Mouse (Mus musculus): ENCODE measurements at regions not wholly inside any gene's neighbourhood (a gene's known extent, or its start where the extent isn't known, plus 50 kb on each side); places are given as distances from the start of the nearest gene placed in this dataset.

DNA sequence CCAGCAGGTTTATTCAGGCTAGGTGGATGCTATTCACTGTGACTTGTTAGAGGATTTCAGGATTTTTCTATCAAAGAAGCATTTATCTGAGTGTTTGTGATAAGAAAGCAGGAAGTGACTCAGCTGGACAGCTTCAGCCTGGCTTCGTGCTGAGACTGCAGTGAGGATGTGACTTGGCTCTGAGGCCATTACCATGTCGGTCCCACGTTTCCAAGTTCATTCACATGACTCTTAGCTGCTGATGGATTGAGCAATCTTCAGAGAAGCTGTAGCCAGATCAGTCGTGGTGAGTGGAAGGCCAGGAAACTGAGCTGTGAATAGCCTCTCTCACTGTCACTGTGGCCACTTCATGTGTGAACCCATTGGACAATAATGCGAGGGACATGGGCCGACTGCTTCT, 177.9 kb downstream of the Gm21750 start:
- TF ChIP-seq TAL1 (conservative IDR thresholded peaks at IDR 0.05; ENCODE audit: low read depth, low read length) = no peak
- TF ChIP-seq CTCF (IDR thresholded peaks at IDR 0.05; ENCODE audit: low read depth, low read length) = no peak
- TF ChIP-seq GATA1 (IDR thresholded peaks at IDR 0.05; ENCODE audit: borderline replicate concordance, low read length) = no peak

Data from G1E (cell line).